Mouse (Mus musculus): ENCODE results near the gene Ttc13.

The Ttc13 gene

GRCm38 (mm10) chr8:124721862-124722515, at the start of gene Ttc13, which contains the start of gene Arv1:
TSS of gene Ttc13 (minus strand) at chr8:124721983.
TSS of gene Arv1 (plus strand) at chr8:124722139.
- peak; percentile 97 for DNase-seq (ENCODE audit: low read depth, low spot score)

- no peak for DNase-seq (ENCODE audit: low read depth, low spot score)
Measured at GRCm38 (mm10) chr8:124763061-124763460, 41.3 kb upstream of the Ttc13 start.

DNA sequence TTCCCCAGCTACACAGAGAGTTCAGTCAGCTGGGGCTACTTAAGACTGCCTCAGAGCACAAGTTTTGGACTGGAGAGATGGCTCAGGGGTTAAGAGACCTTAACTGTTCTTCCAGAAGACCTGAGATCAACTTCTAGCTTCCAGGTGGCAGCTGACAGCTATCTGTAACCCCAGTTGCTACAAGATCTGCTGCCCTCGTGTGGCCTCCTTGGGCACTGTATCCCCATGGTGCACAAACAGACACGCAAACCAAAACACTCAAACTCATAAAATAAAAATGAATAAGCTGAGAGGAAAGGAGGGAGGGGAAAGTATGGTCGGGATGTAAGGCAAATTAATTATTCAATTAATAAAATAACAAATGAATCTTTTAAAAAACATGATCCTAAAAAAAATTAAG, 36.8 kb upstream of the Ttc13 start:
- DNase-seq (ENCODE audit: low read depth, low spot score), result no peak

DNA sequence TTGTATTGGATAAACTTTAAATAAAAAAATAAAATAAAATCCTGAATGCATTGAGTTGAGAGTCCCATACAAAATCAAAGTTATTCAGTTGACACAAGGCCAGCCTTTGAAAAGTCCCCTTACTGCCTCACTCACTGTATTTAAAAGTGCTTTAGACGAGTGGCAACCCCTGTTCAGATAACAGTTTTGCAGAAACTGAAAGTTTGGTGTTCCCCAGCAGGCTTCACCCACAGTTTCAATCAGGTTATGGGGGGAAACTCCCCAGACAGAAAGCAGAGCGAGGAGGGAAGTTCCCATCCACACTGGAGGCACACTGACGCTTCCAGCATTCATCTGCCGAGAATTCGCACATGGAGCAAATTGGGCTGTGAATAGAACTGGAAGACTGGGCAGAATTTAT, 34.8 kb upstream of the Ttc13 start:
- DNase-seq (ENCODE audit: low read depth, low spot score), result no peak

DNA sequence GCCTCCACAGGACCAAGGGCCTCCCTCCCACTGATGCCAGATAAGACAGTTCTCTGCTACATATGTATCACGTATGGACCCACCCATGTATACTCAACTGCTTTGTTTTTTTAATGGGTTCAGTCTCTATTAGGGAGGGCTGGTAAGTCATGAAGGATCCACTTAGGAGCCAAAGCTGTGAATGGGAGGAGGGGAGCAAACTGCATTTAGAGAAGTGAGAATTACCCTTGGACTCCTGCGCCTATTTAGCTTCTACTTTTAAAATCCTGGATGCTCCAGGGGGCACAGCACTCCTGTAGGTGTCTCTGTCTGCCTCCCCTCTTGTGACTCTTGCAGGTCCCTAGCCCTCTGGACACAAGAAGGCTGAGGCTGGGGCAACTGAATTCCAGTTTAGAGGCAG, 34.4 kb upstream of the Ttc13 start:
- DNase-seq (ENCODE audit: low read depth, low spot score), result no peak

- no peak for DNase-seq (ENCODE audit: low read depth, low spot score)
Measured at GRCm38 (mm10) chr8:124755481-124755880, 33.7 kb upstream of the Ttc13 start.

- no peak for DNase-seq (ENCODE audit: low read depth, low spot score)
Measured at GRCm38 (mm10) chr8:124754792-124755190, 33.0 kb upstream of the Ttc13 start.

GRCm38 (mm10) chr8:124754101-124754791, 32.5 kb upstream of the Ttc13 start:
- no peak for DNase-seq (ENCODE audit: low read depth, low spot score)

- DNase-seq (ENCODE audit: low read depth, low spot score), result no peak
Measured at GRCm38 (mm10) chr8:124752325-124752862, 30.6 kb upstream of the Ttc13 start.

GRCm38 (mm10) chr8:124751709-124752173, 30.0 kb upstream of the Ttc13 start, which contains the start of gene Fam89a:
TSS of gene Fam89a (minus strand) at chr8:124751832.
- peak; percentile 30 for DNase-seq (ENCODE audit: low read depth, low spot score)

DNA sequence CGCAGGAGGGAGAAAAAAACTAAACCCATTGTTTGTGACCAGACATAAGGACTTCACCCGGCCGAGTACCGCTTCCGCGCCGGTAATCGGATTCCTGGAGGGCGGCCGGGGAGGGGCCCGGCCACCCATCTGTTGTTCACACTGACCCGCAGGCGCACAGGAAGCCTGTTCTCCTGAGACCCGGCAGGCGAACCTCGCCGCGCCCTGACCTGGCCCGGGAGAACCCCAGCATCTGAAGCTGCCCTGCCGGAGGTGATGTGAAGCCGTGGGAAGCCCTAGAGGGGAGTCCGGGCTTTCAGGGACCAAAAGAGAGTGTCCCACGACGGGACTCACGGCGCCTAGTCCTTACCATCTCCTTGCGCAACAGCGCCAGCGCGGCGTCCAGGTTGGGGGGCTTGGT, 29.4 kb upstream of the Ttc13 start:
- no peak for DNase-seq (ENCODE audit: low read depth, low spot score)

GRCm38 (mm10) chr8:124746661-124747060, 24.9 kb upstream of the Ttc13 start:
- no peak for DNase-seq (ENCODE audit: low read depth, low spot score)

GRCm38 (mm10) chr8:124739268-124739667, 17.5 kb upstream of the Ttc13 start:
- DNase-seq (ENCODE audit: low read depth, low spot score), result no peak

DNA sequence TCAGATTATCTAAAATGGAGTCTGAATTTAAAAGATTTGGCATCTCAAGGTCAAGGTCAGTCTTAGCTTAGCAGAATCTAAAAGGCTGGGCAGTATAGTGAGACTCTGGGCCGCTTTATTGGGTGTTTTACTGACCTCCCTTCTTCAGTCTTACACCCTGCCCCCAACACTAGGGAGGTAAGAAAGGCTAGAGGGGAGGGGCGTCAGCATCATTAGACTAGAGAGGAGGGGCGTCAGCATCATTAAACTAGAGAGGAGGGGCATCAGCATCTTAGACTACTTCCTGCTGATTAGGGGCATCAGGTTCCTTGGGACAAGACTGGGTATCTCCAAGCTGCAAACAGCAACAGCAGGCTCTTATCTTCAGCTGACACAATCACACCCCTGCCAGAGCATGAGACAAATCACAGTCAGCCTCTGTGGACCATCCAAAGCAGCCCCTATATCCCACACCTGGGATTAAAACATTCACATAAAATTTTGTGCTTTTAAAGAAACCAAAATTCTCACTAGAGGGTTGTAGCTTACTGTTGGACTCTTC, 13.7 kb upstream of the Ttc13 start:
- no peak for DNase-seq (ENCODE audit: low read depth, low spot score)

DNA sequence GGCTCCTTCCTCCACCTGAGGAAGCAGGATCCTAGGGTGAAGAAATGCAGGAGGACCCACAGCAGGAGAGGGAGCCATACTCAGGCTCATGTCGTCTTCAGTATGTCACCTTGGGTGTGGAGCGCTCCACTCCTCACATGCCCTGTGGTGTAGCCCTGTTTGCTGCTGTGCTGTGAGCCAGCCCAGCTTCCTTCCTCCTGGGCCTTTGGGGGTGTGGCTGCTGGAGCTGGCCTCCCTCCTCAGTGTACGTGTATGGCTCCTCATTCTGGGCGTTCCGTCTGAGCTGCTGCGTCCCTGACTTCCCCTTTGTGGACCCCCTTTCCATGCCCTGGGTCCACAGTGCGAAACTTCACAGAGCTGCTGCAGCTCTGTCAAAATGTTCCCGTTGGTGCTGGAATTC, 11.0 kb upstream of the Ttc13 start:
- DNase-seq (ENCODE audit: low read depth, low spot score), result no peak

- DNase-seq (ENCODE audit: low read depth, low spot score), result no peak
Measured at GRCm38 (mm10) chr8:124724301-124724700, 2.5 kb upstream of the Ttc13 start.

DNA sequence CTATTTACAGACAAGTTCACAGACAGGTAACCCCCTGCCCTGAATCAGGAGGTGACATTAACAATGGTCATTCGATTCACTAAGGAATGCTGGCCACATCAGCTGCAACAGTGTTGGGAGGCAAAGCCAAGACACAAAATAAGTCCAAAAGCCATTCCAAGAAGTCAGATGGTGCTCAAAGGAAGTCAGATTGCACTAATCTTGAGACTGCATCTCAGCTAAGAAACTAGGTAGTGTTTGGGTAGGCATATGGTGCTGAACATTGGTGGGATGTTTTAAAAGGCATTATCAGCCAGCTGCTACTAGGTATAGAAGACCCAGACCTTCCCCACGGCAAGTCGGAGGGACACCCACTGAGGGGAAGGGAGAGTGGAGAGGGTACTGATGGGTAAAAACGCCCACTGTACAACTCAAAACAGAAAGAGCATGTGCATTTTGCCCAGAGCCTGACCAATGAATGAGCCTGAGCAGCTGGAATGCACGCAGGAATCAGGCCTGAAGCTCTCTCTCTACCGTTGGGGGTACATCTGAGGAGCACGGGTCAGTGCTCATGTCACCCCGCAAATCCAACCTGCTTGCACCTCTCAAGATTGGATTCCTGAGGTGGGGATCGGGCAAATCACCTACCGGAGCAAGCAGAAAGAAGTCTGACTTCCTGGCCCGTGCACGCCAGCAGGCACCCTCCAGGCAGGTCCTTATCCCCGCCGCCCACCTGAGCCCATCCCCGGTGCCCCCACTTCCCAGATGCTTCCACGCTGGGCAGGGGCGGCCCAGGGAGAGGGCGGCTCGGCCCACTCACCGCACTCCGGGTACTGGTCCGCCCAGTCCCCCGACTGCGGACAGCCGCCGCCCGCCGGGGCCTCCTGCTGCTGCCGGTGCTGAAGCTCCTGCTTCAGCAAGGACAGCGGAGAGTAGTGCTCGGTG, 583 bp downstream of the Ttc13 start:
- no peak for DNase-seq (ENCODE audit: low read depth, low spot score)

- no peak for DNase-seq (ENCODE audit: low read depth, low spot score)
Measured at GRCm38 (mm10) chr8:124720133-124720532, 1.6 kb downstream of the Ttc13 start.

DNA sequence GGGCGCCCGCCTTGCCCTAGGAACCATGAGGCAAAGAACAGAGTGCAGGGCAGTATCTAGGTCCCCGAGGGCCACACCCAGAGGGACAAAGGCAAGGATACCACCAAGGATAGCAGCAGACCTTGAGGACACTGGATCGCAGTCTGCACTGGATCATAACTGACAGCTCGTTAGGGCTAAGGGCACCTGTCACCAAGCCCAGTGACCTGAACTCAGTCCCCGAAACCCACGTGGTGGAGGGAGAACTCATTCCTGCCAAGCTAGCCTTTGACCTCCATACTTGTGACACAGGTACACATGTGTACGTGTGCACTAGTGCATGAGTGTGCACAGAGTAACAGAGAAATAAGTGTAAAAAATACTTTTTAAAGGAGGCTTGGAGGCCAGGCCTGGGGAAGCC, 6.0 kb downstream of the Ttc13 start:
- DNase-seq (ENCODE audit: low read depth, low spot score), result no peak

DNA sequence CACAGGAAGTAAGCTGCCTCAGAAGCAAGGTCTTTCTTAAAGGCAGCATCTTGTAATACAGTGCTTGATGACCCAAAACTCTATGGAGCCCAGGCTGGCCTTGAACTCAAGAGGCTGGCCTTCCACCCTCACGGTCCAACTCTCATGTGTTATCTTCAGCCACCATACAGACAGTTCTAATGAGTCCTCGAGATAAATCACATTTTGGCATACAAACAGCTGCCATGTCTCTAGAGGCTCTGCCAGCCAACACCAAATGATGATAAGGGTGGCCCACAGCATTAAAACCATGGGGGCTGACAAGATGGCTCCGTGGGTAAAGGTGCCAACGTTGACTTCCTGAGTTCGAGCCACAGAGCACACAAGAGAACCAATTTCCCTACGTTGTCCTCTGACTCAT, 8.6 kb downstream of the Ttc13 start:
- DNase-seq (ENCODE audit: low read depth, low spot score), result no peak

DNA sequence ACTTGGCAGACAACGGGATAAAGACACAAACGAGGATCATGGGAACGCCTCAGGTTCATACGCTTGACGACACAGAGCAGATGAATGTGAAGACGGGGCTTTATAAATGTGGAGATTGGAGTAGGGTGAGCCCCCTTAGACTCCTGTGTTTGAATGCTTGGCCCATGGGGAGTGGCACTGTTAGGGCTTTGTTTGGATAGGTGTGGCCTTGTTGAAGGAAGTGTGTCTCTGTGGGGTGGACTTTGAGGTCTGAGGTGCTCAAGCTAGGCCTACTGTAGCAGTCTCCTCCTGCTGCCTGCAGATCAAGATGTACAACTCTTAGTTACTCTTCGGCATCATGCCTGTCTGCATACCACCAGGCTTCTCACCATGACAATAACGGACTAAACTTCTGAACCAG, 16.0 kb downstream of the Ttc13 start:
- no peak for DNase-seq (ENCODE audit: low read depth, low spot score)

GRCm38 (mm10) chr8:124704376-124704775, 17.4 kb downstream of the Ttc13 start:
- no peak for DNase-seq (ENCODE audit: low read depth, low spot score)

Data from forelimb bud, embryonic 11.5 days (tissue).